43 mouse cellular contexts compared by ENCODE assay signal in the genomic region with DNA sequence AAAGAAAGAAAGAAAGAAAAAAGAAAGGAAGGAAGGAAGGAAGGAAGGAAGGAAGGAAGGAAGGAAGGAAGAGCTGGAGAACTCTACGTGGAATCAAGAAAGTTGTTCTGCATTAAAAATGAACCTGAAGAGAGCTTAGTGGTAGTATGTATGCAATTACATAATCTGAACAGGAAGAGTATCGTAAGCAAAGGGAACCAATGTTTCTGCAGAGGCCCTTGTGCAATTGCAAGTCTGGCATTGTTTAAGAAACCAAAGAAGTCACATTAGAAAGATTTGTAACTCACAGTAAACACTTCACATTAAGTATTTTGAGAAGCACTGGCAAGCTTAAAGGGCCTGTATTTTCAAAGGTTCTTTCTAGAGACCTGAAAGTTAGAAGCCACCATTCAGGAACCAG. TPM values are rescaled to one million over a fixed set of nuclear protein-coding genes. Genes with fewer than 3 reads are reported as not detected.
A peak's percentile ranks its signal among the peaks of the same experiment; 100 is the strongest.
DNase-seq lines count a peak whose midpoint lies in the region; ATAC-seq and TF ChIP-seq lines count a peak whose summit lies in the region.
"Had no signal": no experiment of that assay in that cellular context is flagged by ENCODE, and none has a peak within 500 bp of the region (broad histone marks: within the 10 kb centered on the region; RNA-seq: fewer than 3 reads in every experiment).

No protein-coding gene starts in this region.

- peaks cover 14% of the 10 kb centered on the region; the same call in 1 of the 2 replicates for H3K4me1 ChIP-seq in lung, postnatal 0 days (ENCODE audit: insufficient read depth, low read depth, low read length)
- peaks cover 8% of the 10 kb centered on the region for H3K4me1 ChIP-seq in lung, adult 2 months (ENCODE audit: control insufficient read depth, insufficient read depth, low read length)

- no peak overlapping the region for H3K4me3 ChIP-seq in lung, postnatal 0 days (ENCODE audit: low read depth, low read length)
- no peak overlapping the region for H3K4me3 ChIP-seq in lung, adult 2 months (replicated peaks; ENCODE audit: extremely low read depth, low read depth, low read length)
- H3K4me3 ChIP-seq: erythroblast, embryonic 14.5 days; forebrain, embryonic 12.5 days; heart, embryonic 13.5 days; hindbrain, embryonic 15.5 days; megakaryocyte, embryonic 14.5 days; midbrain, embryonic 12.5 days; neural tube, embryonic 13.5 days had no signal

- H3K9ac ChIP-seq in lung, postnatal 0 days (replicated peaks; ENCODE audit: low read depth), result no peak overlapping the region
- H3K9ac ChIP-seq: forebrain, embryonic 12.5 days; forebrain, postnatal 0 days; heart, embryonic 13.5 days; hindbrain, embryonic 15.5 days; midbrain, embryonic 12.5 days; neural tube, embryonic 13.5 days had no signal

- no peaks in the 10 kb centered on the region for H3K36me3 ChIP-seq in lung, postnatal 0 days (ENCODE audit: insufficient read depth, low read length)

- H3K9me3 ChIP-seq in lung, postnatal 0 days (ENCODE audit: low read length), result no peaks in the 10 kb centered on the region
- H3K9me3 ChIP-seq: forebrain, embryonic 12.5 days; heart, embryonic 13.5 days; hindbrain, embryonic 15.5 days; megakaryocyte, embryonic 14.5 days; midbrain, embryonic 12.5 days; neural tube, embryonic 13.5 days had no signal

- no peak overlapping the region for H3K27ac ChIP-seq in lung, postnatal 0 days (ENCODE audit: low read length)
- H3K27ac ChIP-seq: forebrain, embryonic 12.5 days; heart, embryonic 13.5 days; hindbrain, embryonic 15.5 days; midbrain, embryonic 12.5 days; neural tube, embryonic 13.5 days; stomach, postnatal 0 days had no signal

- whole genome bisulfite sequencing in lung, postnatal 0 days, result 22% methylated on average over 2 of the region's 2 CpGs
- WGBS in lung, adult 2 months, result 29% methylated on average over 2 of the region's 2 CpGs

- peak; percentile 92 for DNase-seq in lung, postnatal 0 days (ENCODE audit: low spot score)
- DNase-seq in lung, adult 2 months, result no peak
- peak; percentile 64 for DNase-seq in adipocyte (ENCODE audit: low spot score)
- peak; percentile 71 for DNase-seq in lung, postnatal 36 days
- no peak for DNase-seq in cerebellum, postnatal 36 days
- DNase-seq in adrenal gland, postnatal 36 days, result no peak
- DNase-seq in adrenal gland, adult (ENCODE audit: inconsistent age in 2 of 2, low spot score in 1 of 2), result no peak
- DNase-seq: adrenal gland, adult 2 months; cerebellum, adult 11 months; cerebellum, adult 9-10 months; forebrain, postnatal 0 days; gastrocnemius, postnatal 14 days; heart, adult 18-20 months; heart, postnatal 10 days; kidney, adult 11 months; kidney, postnatal 25 days; right cerebral cortex, postnatal 4 days; thymus, adult 2 months; thymus, postnatal 36 days had no signal

- no peaks in the 10 kb centered on the region for H3K27me3 ChIP-seq in lung, postnatal 0 days (replicated peaks; ENCODE audit: insufficient read depth, low read length)
- H3K27me3 ChIP-seq: forebrain, embryonic 12.5 days; heart, embryonic 13.5 days; hindbrain, embryonic 15.5 days; megakaryocyte, embryonic 14.5 days; midbrain, embryonic 12.5 days; neural tube, embryonic 13.5 days had no signal

- ATAC-seq in lung, postnatal 0 days, result no peak
- ATAC-seq: forebrain, postnatal 0 days; inflammation-experienced regulatory T-cells, adult 6 months had no signal

- no peak overlapping the region for H3K4me2 ChIP-seq in lung, postnatal 0 days (replicated peaks; ENCODE audit: low read depth, low read length)
- H3K4me2 ChIP-seq: forebrain, embryonic 12.5 days; heart, embryonic 13.5 days; hindbrain, embryonic 15.5 days; midbrain, embryonic 12.5 days had no signal

- no peak for TF ChIP-seq CTCF in lung, postnatal 0 days (IDR thresholded peaks at IDR 0.05)
- no peak for TF ChIP-seq CTCF in lung, adult 2 months (IDR thresholded peaks at IDR 0.05; ENCODE audit: insufficient read depth, low read length)

- TF ChIP-seq EP300 in lung, postnatal 0 days (IDR thresholded peaks at IDR 0.05), result peak; percentile 14; the same call in 1 of the 2 replicates

- no peak for TF ChIP-seq POLR2A in lung, adult 2 months (IDR thresholded peaks at IDR 0.05; ENCODE audit: borderline replicate concordance, extremely low read depth, low read depth, low read length)

RNA-seq across cellular contexts. Expression of gene Flvcr1, which starts 2.8 kb away (rescaled TPM):
- polyA plus RNA-seq in lung, postnatal 0 days (2015; fragmentation: Nextera tagmentation; extraction: Ambion mirVana), result 7.8 and 7.9 TPM in 2 replicates
- polyA plus RNA-seq in lung, adult 2 months (2012; rRNA removed), result 19.9 and 26.1 TPM in 2 replicates
- 10 to 100 TPM; 15.5 to 16.7 TPM for total RNA-seq in adrenal gland, postnatal 36 days (2021)

RNA-seq across cellular contexts. Expression of gene Spata45, which starts 13.3 kb away (rescaled TPM):
- not detected in 2 replicates for polyA plus RNA-seq in lung, postnatal 0 days (2015; fragmentation: Nextera tagmentation; extraction: Ambion mirVana)
- not detected in 2 replicates for polyA plus RNA-seq in lung, adult 2 months (2012; rRNA removed)
- total RNA-seq in adrenal gland, postnatal 36 days (2021), result not detected
- total RNA-seq: adrenal gland, adult 2 months; adrenal gland, postnatal 4 days; common myeloid progenitor, adult 5-6 weeks; forebrain, postnatal 0 days; gastrocnemius, postnatal 14 days; heart, adult 18-20 months; heart, postnatal 10 days; hematopoietic stem cell, adult 5-6 weeks; layer of hippocampus, adult 18-20 months; layer of hippocampus, postnatal 10 days; left cerebral cortex, adult 18-20 months; left cerebral cortex, postnatal 14 days; MEL; midbrain, postnatal 0 days had no signal
- polyA plus RNA-seq: adrenal gland, adult 2 months; embryonic facial prominence, embryonic 14.5 days; erythroblast, embryonic 14.5 days; forebrain, embryonic 12.5 days; forebrain, postnatal 0 days; heart, embryonic 13.5 days; hindbrain, embryonic 15.5 days; kidney, embryonic 14.5 days; limb, embryonic 11.5 days; liver, embryonic 11.5 days; liver, embryonic 16.5 days; midbrain, embryonic 12.5 days; midbrain, postnatal 0 days; neural tube, embryonic 13.5 days; spleen, adult 2 months; stomach, postnatal 0 days; thymus, adult 2 months had no signal

RNA-seq across cellular contexts. Expression of gene Tatdn3, which starts 39.6 kb away (rescaled TPM):
- 10.5 and 11.9 TPM in 2 replicates for polyA plus RNA-seq in lung, postnatal 0 days (2015; fragmentation: Nextera tagmentation; extraction: Ambion mirVana)
- polyA plus RNA-seq in lung, adult 2 months (2012; rRNA removed), result 3.8 and 6.8 TPM in 2 replicates
- total RNA-seq in adrenal gland, postnatal 36 days (2021), result 10 to 100 TPM; 13.0 to 20.0 TPM

RNA-seq across cellular contexts. Expression of gene Nsl1, which starts 39.7 kb away (rescaled TPM):
- 1.5 and 1.8 TPM in 2 replicates for polyA plus RNA-seq in lung, postnatal 0 days (2015; fragmentation: Nextera tagmentation; extraction: Ambion mirVana)
- polyA plus RNA-seq in lung, adult 2 months (2012; rRNA removed), result 0.38 and 0.49 TPM in 2 replicates
- 1 to 10 TPM in 1 of 2 experiments, under 1 TPM in 1; 0.95 to 1.6 TPM for total RNA-seq in adrenal gland, postnatal 36 days (2021)

RNA-seq across cellular contexts. Expression of gene Vash2, which starts 44.0 kb away (rescaled TPM):
- polyA plus RNA-seq in lung, postnatal 0 days (2015; fragmentation: Nextera tagmentation; extraction: Ambion mirVana), result 4.2 and 4.3 TPM in 2 replicates
- 0.51 and 1.5 TPM in 2 replicates for polyA plus RNA-seq in lung, adult 2 months (2012; rRNA removed)
- total RNA-seq in adrenal gland, postnatal 36 days (2021), result under 1 TPM; 0.10 to 0.20 TPM
- total RNA-seq: hematopoietic stem cell, adult 5-6 weeks had no signal

Comparison
In these comparisons a context has a peak if more than half of its experiments do, and no peak if none do; other contexts are left out.
1. DNase-seq: peak in lung, postnatal 0 days (single experiment), adipocyte (single experiment) and lung, postnatal 36 days (single experiment); none in lung, adult 2 months (single experiment), cerebellum, postnatal 36 days (0 of 2), adrenal gland, postnatal 36 days (0 of 2) and adrenal gland, adult (0 of 2).